Mouse (Mus musculus): ENCODE measurements at regions not wholly inside any gene's neighbourhood (a gene's known extent, or its start where the extent isn't known, plus 50 kb on each side); places are given as distances from the start of the nearest gene placed in this dataset.
"Not testable (repeated sequence)": the region's sequence is repeated elsewhere in the genome, so short reads cannot be mapped to it uniquely, and the experiment has no call there.

DNA sequence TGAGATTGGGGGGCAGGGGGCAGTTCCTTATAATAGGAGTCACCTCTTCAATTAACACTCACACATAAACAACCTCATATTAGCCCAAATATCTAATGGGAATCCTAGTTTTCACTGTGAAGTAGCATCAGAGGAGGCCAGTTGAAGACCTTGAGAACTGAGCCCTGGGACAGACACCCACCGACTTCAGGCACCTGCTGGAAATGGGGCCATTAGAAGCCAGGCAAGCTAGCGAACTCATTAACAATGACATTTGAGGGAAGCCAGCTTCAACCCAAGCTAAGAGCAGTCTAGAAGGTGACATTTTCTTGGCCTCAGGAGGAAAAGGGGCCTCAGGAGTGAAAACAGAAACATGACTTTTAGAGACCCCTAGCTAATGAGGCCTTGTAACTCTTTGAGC, 70.9 kb upstream of the Tcerg1l start:
- ATAC-seq = no peak
- H3K27me3 ChIP-seq (ENCODE audit: control insufficient read depth, insufficient read depth, low read depth, low read length) = no peaks in the 10 kb centered on the region
- H3K4me2 ChIP-seq (ENCODE audit: low read length) = no peak overlapping the region
- H3K4me3 ChIP-seq (ENCODE audit: low read depth, low read length) = no peak overlapping the region
- 86% methylated on average over 2 of the region's 2 CpGs for WGBS
- H3K9ac ChIP-seq (ENCODE audit: low read depth, low read length) = no peak overlapping the region
- H3K4me1 ChIP-seq (ENCODE audit: control insufficient read depth, insufficient read depth, low read length) = no peaks in the 10 kb centered on the region
- H3K27ac ChIP-seq (ENCODE audit: low read length) = no peak overlapping the region
- no peaks in the 10 kb centered on the region for H3K9me3 ChIP-seq (replicated peaks; ENCODE audit: control insufficient read depth, low read length, poor library complexity, severe bottlenecking)
- H3K36me3 ChIP-seq (ENCODE audit: control insufficient read depth, insufficient read depth, low read length) = no peaks in the 10 kb centered on the region

DNA sequence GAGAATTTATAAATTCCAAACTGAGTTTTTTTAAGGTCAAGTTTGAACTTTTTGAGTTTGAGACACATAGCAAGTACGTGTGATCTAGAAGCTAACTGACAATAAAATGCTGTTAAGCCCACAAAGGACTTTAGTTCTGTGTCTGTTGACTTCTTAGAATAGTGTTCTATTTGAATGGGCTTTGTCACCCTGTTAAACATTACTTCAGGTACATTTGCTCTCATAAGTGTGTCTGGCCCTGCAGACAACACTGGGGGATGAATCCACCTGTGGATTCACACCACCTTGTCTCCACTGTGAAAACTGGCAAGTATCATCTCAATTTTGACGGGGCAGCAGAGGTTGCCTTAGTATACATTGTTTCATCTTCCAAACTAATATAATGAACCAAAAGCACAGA, 70.5 kb upstream of the Tcerg1l start:
- Histone ChIP-seq H3K27me3 (ENCODE audit: control insufficient read depth, insufficient read depth, low read depth, low read length) (no peaks in the 10 kb centered on the region), H3K27ac (ENCODE audit: low read length) (no peak overlapping the region), H3K36me3 (ENCODE audit: control insufficient read depth, insufficient read depth, low read length) (no peaks in the 10 kb centered on the region), H3K4me2 (ENCODE audit: low read length) (no peak overlapping the region), H3K4me3 (ENCODE audit: low read depth, low read length) (no peak overlapping the region), H3K9ac (ENCODE audit: low read depth, low read length) (no peak overlapping the region), H3K4me1 (ENCODE audit: control insufficient read depth, insufficient read depth, low read length) (no peaks in the 10 kb centered on the region), H3K9me3 (replicated peaks; ENCODE audit: control insufficient read depth, low read length, poor library complexity, severe bottlenecking) (no peaks in the 10 kb centered on the region)
- 86% methylated on average over 2 of the region's 2 CpGs for WGBS
- no peak for ATAC-seq

DNA sequence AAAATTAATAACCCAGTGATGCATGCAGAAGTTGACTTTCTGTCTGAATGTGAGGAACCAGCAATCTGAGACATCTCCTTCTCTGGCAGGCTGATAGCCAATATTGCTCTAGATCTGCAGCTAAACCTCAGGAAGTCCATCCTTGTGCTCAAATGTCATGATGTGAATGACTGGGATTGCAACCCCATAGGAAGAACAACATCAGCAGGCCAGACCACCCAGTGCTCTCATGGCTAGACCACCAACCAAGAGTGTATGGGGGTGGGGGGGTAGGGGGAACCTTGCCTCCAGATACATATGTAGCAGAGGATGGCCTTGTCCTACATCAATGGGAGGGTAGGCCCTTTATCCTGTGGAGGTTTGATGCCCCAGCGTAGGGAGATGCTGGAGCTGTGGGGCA, 69.9 kb upstream of the Tcerg1l start:
- 80% methylated on average over 1 of the region's 1 CpGs for WGBS
- Histone ChIP-seq H3K4me2 (ENCODE audit: low read length) (no peak overlapping the region), H3K4me1 (ENCODE audit: control insufficient read depth, insufficient read depth, low read length) (no peaks in the 10 kb centered on the region), H3K36me3 (ENCODE audit: control insufficient read depth, insufficient read depth, low read length) (no peaks in the 10 kb centered on the region), H3K4me3 (ENCODE audit: low read depth, low read length) (no peak overlapping the region), H3K27ac (ENCODE audit: low read length) (no peak overlapping the region), H3K9me3 (replicated peaks; ENCODE audit: control insufficient read depth, low read length, poor library complexity, severe bottlenecking) (no peaks in the 10 kb centered on the region), H3K27me3 (ENCODE audit: control insufficient read depth, insufficient read depth, low read depth, low read length) (no peaks in the 10 kb centered on the region), H3K9ac (ENCODE audit: low read depth, low read length) (no peak overlapping the region)
- no peak for ATAC-seq

DNA sequence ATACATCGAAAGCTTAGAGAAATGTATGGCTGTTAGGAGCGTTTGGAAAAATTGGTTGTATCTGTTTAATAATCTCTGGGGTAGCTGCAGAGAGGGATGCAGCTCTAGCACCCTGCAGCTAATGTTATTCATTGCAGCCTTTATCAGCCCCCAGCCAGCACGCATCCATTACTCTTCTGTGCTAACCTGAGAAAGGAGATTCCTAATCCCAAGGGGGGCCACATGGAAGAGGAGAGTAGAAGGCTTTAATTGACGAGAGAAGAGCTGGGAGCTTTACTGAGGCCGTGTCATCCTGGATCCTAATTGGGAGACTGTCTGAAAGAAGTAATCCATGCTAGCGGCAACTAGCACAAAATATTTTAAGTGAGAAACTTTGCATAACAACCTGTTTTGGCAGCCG, 60.4 kb upstream of the Tcerg1l start:
- Histone ChIP-seq H3K4me2 (ENCODE audit: low read length) (no peak overlapping the region), H3K9me3 (replicated peaks; ENCODE audit: control insufficient read depth, low read length, poor library complexity, severe bottlenecking) (no peaks in the 10 kb centered on the region), H3K9ac (ENCODE audit: low read depth, low read length) (no peak overlapping the region), H3K27me3 (ENCODE audit: control insufficient read depth, insufficient read depth, low read depth, low read length) (no peaks in the 10 kb centered on the region), H3K4me1 (ENCODE audit: control insufficient read depth, insufficient read depth, low read length) (peaks cover 10% of the 10 kb centered on the region), H3K27ac (ENCODE audit: low read length) (peak overlapping the region; percentile 65), H3K36me3 (ENCODE audit: control insufficient read depth, insufficient read depth, low read length) (no peaks in the 10 kb centered on the region), H3K4me3 (ENCODE audit: low read depth, low read length) (no peak overlapping the region)
- 25% methylated on average over 7 of the region's 7 CpGs for WGBS
- ATAC-seq = peak; percentile 71

DNA sequence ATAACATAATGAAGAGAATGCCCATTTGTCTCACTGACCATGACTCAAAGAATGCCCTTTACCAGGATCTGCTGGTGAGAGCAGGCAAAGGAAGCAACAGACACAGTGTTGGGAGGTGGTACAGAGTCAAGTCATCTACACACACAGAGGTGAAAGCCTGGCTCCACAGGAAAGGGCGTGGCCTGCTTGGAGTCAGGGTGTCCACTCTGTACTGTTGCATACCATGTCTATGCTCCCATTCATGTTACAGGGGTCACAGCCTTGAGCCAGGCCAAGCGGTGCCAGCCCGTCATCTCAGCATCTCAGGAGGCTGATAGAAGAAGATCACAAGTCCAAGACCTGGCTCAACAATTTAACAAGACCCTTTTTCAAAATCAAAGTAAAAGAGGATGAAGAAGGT, 57.8 kb upstream of the Tcerg1l start:
- Histone ChIP-seq H3K9me3 (replicated peaks; ENCODE audit: control insufficient read depth, low read length, poor library complexity, severe bottlenecking) (no peaks in the 10 kb centered on the region), H3K27me3 (ENCODE audit: control insufficient read depth, insufficient read depth, low read depth, low read length) (no peaks in the 10 kb centered on the region), H3K9ac (ENCODE audit: low read depth, low read length) (no peak overlapping the region), H3K36me3 (ENCODE audit: control insufficient read depth, insufficient read depth, low read length) (no peaks in the 10 kb centered on the region), H3K27ac (ENCODE audit: low read length) (no peak overlapping the region), H3K4me2 (ENCODE audit: low read length) (no peak overlapping the region), H3K4me1 (ENCODE audit: control insufficient read depth, insufficient read depth, low read length) (peaks cover 10% of the 10 kb centered on the region), H3K4me3 (ENCODE audit: low read depth, low read length) (no peak overlapping the region)
- no peak for ATAC-seq
- 91% methylated on average over 3 of the region's 3 CpGs for WGBS

DNA sequence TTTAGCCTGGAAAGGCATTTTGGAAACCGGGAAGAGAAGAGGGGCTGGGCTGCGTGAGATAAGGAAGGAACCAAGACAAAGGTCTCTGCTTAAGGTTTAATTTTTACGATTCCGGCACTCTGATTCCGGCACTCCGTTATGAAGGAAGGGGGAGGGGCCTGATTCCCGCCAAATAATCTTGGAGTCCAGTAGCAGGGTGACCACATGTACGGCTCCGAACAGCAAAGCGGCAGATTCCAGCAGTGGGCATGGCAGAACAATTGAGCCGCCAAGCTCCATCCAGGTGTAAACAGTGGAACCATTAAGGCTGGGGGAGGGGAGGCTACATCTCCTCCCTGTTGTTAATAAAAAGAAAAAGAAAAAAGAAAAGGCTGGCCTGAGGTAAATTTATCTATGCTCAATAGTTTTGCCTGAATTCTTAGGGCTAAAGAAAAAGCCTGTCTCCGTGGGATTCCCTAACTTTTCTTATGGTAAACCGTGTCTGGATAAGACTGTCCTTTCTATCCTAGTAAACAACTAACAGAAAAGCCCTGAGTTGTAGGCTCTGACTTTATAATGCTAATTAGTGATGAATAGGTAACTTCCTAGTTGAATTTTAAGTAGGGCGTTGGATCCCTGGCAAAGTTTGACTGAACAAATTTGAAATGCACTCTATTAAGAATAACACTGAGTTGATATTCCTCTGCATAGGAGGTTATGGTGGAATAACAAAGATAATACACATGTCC, 57.1 kb upstream of the Tcerg1l start:
- peaks cover 10% of the 10 kb centered on the region for H3K4me1 ChIP-seq (ENCODE audit: control insufficient read depth, insufficient read depth, low read length)
- H3K27me3 ChIP-seq (ENCODE audit: control insufficient read depth, insufficient read depth, low read depth, low read length); H3K9ac ChIP-seq (ENCODE audit: low read depth, low read length); H3K4me2 ChIP-seq (ENCODE audit: low read length); H3K36me3 ChIP-seq (ENCODE audit: control insufficient read depth, insufficient read depth, low read length); H3K9me3 ChIP-seq (replicated peaks; ENCODE audit: control insufficient read depth, low read length, poor library complexity, severe bottlenecking); H3K27ac ChIP-seq (ENCODE audit: low read length); ATAC-seq; H3K4me3 ChIP-seq (ENCODE audit: low read depth, low read length): not testable (repeated sequence)
- 42% methylated on average over 14 of the region's 14 CpGs for WGBS

DNA sequence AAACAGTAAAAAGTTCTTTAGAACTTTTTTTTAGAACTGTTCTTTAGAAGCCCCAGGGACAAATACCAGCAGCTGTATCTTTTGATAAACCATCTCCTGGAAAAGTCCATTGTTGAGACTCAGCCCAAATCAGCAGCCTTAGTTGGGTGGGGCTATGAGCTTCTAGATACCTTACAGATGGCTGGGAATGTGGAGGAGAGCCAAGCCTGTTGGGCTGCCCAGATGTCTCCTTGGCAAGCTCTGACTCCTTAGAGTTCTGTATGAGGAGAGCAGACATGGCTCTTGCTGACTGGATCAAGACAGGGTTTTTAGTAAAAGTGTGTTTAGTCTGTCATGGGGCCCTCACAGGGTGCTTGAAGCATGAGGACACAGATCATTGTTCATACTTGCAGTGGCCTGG, 53.8 kb upstream of the Tcerg1l start:
- ATAC-seq = no peak
- no peak overlapping the region for H3K9ac ChIP-seq (ENCODE audit: low read depth, low read length)
- no peaks in the 10 kb centered on the region for H3K9me3 ChIP-seq (replicated peaks; ENCODE audit: control insufficient read depth, low read length, poor library complexity, severe bottlenecking)
- H3K27ac ChIP-seq (ENCODE audit: low read length) = no peak overlapping the region
- no peaks in the 10 kb centered on the region for H3K36me3 ChIP-seq (ENCODE audit: control insufficient read depth, insufficient read depth, low read length)
- no peaks in the 10 kb centered on the region for H3K27me3 ChIP-seq (ENCODE audit: control insufficient read depth, insufficient read depth, low read depth, low read length)
- H3K4me1 ChIP-seq (ENCODE audit: control insufficient read depth, insufficient read depth, low read length) = peaks cover 4% of the 10 kb centered on the region
- no peak overlapping the region for H3K4me3 ChIP-seq (ENCODE audit: low read depth, low read length)
- H3K4me2 ChIP-seq (ENCODE audit: low read length) = no peak overlapping the region

DNA sequence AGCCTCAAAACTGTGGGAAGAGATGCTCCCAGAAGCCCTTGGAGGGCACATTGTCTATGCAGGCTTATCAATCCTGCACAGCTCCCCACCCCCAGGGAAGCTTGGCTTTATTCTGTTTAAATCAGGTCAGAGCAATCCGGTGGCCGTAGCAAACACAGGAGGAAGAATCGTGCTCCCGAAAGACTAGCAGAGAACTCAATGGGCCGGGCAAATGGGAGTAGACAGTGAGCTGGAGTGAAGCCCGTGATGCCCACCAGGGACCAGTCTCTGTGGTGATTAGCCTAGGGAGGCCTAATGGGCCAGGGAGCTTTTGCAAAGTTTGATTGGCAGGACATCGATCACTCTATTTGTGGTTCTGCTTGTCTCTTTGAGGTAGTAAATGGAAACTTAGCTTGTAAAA, 51.0 kb upstream of the Tcerg1l start:
- no peak for ATAC-seq
- no peaks in the 10 kb centered on the region for H3K27me3 ChIP-seq (ENCODE audit: control insufficient read depth, insufficient read depth, low read depth, low read length)
- H3K9me3 ChIP-seq (replicated peaks; ENCODE audit: control insufficient read depth, low read length, poor library complexity, severe bottlenecking) = no peaks in the 10 kb centered on the region
- H3K4me2 ChIP-seq (ENCODE audit: low read length) = no peak overlapping the region
- no peak overlapping the region for H3K27ac ChIP-seq (ENCODE audit: low read length)
- no peak overlapping the region for H3K9ac ChIP-seq (ENCODE audit: low read depth, low read length)
- no peaks in the 10 kb centered on the region for H3K36me3 ChIP-seq (ENCODE audit: control insufficient read depth, insufficient read depth, low read length)
- 53% methylated on average over 7 of the region's 7 CpGs for WGBS
- no peak overlapping the region for H3K4me3 ChIP-seq (ENCODE audit: low read depth, low read length)
- peaks cover 4% of the 10 kb centered on the region for H3K4me1 ChIP-seq (ENCODE audit: control insufficient read depth, insufficient read depth, low read length)

All from midbrain, embryonic 16.5 days (tissue).